Mouse (Mus musculus) thymus, postnatal 36 days (tissue): ENCODE data around the gene Emsy.

Experiments
- DNase-seq, 2 experiments: peaks; one replicate each; pipeline ENCODE4 v3.0.0; 2022; ENCODE audit warnings: mixed read lengths in 2 of 2

Gene Emsy

DNA sequence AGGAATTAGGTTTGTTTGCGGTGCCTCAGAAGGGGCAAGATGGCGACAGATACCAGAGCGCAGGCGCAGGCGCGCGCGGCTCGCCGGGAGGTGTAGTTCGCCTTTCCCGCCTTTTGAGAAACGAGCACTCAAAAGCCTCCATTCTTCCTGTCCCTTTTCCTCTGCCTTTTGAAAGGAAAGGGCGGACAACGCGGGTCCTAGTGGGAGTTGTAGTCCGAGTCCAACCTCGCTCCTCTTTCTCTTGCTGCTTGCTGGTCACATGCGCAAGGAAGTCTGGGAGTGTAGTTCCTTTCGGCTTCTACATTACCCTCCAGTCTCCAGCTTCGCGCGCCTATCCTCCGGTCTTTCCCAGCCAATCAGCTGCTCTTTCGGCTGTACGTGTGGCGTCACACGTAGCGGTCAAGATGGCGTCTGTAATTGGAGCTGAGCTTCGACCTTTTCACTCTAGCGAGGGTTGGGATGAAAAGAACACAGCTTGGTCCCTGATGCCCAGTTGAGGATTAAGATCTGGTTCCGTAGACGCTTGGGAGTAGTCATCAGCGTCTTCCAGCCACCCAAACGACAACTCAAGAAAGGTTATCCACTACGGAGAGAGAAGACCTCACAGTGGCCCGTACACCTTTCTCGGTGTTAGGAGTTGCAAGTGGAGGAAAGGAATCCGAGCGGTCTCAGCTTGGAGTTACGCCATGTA is at the start of gene Emsy:
TSS of gene Emsy (minus strand) at position 253 of the 691 bp plus-strand sequence.
- peak; percentile 88 to 91 for DNase-seq

DNA sequence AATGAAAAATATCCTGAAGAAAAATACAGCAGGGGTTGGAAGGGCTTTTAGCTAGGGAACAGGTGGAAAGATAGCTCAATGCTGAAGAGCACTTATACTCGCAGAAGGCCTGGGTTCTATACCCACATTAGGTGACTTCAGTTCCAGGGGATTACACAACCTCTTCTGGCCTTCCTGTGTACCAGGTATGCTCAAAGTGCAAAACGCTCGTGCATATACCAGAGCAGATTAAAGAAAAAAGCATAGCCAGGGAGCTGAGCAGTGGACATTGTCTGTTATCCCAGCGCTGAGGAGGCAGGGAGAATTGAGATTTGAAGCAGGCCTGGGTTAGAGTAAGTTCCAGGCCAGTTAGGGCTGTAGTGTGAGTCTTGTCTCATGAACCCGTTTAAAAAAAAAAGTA is 47.7 kb upstream of the Emsy start:
- no peak for DNase-seq

DNA sequence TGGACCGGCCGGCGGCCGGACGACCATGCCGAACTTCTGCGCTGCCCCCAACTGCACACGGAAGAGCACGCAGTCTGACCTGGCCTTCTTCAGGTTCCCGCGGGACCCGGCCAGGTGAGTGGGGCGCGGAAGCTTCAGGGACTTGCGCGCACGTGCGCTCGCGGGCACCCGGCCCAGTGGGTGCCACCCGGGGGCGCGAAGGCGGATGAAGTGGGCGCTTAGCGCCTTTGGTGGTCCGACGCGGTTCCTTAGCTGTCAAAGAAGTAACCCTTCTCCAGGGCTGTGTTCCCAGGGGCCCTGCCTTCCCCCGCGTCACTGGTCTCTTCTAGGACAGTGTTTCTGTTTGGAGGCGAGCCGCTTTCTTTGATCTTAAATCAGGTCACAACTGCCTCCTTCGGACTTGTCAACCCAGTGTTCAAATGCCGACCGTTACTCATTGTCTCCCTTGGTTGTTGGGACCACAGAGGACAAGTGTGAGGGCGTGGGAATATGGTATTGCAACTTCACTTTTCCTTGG is 46.8 kb upstream of the Emsy start:
- peak; percentile 56 to 74 for DNase-seq

DNA sequence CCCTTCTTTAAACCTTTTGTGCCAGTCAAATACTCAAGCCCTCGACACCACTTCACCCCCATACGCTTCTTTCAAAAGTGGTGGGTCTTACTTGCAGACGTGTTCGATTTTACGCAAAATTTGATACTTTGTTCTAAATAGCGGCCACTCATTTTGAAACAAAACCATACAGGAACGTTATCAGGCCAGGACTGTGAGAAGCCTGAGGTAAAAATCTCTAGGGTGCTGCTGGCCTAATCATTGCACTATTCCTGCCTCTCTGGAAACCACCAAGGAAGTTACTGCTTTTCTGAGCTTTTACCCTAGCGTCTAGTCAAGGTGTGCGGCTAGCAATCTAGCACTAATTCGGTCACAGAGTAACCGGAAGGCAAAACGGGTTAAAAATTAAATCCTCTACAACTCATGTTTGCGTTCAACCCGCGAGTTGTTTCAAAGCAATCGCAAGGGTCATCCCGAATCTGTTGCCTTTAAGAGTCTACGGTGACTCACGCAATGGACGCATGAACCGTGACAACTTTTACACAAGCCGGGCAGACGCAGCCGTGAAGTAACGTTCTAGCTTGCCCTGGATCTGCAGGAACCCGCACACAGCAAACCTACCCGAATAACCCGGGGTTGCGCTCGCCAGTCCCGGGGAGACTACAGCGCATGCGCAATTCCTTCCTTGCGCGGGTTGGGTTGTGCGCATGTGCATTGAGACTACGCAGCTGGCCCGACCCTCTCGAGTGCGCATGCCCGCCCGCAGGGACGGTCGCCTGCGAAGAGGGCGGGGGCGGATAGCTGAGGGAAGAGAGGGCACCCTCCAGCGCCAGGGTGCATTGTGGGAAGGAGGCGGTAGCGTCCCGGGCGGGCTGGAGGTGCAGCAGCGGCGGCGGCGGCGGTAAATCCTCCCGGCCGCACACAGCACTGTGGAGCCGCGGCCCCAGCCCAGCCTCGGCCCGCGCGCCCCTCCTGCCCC is 46.0 kb upstream of the Emsy start, which contains the start of gene Thap12:
TSS of gene Thap12 (plus strand) at position 821 of the 958 bp plus-strand sequence.
- DNase-seq, result peak; percentile 99 to 100

DNA sequence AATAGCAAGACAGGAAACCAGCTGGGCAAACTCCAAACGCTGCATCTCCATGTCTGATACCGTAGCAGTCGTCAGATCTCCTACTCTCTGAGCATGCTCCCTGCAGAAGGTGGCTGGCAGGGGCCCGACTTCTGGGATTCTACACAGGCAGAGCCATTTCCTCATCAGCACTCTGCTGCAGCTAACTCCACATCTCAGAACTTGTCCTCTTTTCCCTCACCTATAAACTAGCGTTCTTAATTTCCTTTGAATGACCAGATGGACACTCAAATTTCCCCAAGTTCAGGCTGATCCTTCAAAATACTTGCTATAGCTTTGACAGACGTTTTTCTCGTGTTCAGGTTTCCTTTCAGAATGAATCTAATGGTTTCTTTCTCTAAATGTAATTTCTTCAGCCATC is 45.2 kb upstream of the Emsy start:
- peak in 1 of 2 experiments; percentile 31 for DNase-seq

DNA sequence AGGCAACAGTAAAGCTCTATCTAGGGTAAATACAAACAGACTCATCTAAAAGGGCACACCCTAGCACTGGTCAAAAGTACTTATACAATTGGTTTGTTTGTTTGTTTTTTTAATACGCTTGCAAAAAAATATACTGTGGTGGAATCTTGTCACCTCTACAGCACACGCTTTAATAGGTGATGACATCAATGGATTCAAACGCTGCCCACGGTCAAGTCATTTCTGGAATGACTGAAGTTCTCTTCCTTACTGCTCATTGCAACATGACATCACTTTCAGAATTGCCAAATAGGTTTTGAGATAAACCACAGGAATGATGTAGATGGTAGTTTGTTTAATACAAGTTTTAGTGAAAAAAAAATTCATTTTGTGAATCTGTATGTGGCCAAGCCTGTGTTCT is 42.0 kb upstream of the Emsy start:
- no peak for DNase-seq

DNA sequence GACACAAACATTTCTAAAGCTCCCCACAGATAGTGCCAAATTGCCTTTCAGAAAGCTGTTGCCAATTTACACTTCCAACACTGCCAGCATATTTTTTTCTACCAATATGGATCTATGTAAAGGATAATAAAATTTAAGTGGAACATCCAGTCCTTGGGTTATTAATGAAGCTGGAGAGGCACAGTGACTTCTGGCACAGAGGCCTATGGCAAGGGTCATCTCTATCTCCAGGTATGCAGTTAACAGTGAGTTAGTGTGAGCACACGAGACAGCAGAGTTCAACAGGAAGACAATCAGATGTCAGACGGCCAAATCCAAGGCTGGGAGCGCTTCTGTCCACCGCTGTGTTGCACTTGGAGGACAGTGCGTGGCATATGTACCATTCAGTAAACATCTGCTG is 41.5 kb upstream of the Emsy start:
- DNase-seq, result no peak

DNA sequence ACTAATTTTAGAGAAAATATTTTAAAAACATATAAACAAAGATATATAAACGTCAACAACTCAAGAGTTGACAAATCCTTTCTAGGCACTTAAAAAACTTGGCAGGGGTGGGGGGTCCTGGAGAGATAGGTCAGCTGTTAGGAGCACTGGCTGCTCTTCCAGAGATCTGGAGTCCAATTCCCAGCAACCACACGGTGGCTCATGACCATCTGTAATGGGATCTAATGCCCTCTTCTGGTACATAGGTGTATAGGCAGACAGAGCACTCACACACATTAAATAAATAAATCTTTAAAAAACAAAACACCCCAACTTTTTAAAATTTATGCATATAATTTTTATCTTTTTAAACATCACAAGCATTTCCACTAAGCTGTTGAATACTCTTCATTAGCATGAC is 40.9 kb upstream of the Emsy start:
- no peak for DNase-seq

DNA sequence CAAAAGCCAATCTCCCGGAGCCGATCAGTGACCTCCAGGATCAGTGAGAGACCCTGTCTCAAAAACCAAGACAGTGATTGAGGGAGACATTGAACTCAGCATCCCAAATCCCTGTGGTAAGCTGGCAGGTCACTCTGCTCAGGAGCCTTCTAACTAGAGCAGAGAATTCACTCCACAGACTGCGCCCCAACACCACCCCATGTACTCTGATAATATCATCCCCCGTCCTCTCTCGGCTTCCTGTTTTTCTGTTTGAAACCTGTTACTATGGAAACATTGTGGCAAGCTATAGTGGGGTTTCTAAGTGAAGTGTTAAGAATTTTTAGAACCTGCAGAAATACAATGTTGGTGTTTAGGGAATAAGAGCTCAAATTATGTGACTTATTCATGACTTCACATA is 37.5 kb upstream of the Emsy start:
- peak; percentile 64 to 75 for DNase-seq

DNA sequence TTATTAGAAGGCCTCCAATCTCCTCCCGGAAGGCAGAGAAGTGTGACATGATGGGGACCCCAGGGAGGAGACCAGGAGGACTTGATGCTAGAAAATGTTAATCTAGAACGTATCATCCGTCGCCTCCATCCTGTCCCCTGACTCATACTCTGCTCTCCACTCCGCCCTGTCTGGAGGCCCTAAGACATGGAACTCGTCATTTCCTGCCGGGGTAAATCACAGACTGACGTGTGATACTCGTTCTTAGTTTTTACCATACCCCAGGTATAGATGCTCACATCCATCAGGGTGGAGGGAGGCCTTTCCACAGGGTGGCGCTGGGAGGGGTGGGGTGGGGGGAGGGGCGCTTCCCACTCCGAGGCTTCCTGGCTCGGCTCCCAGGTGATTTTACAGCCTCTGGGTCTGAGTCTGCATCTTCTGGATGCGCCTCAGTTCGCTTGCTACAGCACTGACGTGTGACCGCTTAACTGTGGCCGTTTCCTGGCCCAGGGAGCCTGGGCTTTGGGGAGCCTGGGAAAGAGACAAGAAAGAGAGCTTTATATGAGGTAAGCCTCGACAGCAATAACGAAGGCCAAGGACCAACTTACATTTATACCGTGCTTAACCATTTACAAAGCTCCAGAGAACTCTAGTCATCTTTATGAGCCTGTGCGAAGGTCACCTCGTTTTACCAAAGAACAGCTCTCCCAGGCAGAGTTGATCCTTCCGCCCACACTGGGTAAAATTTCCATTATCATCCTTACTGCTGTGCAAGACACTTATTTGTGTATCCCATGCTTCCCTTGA is 36.4 kb upstream of the Emsy start:
- DNase-seq, result peak in 1 of 2 experiments; percentile 27

DNA sequence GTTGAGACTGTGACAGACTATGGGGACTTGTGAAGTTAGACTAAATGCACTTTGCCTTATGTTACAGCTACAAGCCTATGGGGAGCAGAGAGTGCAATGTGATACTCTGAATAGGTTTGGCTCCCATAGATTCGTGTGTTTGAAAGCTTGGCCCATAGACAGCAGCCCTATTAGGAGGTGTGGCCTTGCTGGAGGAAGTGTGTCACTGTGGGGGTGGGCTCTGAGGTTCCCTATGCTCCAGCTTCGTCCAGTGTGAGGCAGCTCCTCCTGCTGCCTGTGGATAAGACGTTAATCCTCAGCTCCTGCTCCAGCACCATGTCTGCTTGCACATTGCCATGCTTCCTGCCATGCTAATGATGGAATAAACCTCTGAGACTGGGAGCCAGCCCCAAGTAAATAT is 34.2 kb upstream of the Emsy start:
- peak in 1 of 2 experiments; percentile 20 for DNase-seq

DNA sequence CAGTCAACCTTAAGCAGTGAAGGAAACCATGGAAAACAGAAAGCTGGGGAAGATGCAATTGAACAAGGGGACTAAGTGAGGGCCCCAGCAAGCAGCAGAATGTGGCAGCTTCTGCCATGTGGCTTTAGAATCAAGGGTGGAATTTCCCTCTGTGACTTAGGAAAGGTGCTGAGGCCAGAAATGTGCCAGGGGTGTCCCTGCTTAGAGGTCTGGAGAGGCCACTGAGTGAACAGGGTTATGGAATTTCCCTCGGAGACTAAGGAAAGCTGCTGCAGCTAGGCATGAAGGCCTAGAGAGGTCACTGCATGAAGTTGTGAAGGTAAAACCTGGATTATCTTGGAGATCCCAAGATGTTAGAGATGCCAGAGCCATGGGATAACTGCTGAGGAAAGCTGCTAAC is 33.5 kb upstream of the Emsy start:
- no peak for DNase-seq

DNA sequence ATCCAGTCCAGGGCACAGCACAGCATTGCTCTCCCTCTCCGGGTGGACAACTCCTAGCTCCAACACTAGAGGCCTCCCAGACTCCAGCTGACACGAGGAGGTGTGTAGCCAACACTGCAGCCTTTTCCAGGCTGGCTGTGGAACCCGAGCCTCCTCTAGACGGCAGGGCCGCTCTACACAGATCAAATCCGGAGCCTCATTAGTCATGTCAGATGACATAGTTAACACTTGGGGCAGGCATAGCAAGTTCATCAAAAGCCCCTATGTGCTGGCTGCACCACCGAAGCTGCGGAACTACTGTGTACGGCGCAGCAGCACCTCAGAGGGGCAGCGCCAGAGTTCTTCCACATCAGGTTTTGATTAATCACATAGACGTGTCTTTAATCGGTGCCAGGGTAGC is 29.3 kb upstream of the Emsy start:
- no peak for DNase-seq

DNA sequence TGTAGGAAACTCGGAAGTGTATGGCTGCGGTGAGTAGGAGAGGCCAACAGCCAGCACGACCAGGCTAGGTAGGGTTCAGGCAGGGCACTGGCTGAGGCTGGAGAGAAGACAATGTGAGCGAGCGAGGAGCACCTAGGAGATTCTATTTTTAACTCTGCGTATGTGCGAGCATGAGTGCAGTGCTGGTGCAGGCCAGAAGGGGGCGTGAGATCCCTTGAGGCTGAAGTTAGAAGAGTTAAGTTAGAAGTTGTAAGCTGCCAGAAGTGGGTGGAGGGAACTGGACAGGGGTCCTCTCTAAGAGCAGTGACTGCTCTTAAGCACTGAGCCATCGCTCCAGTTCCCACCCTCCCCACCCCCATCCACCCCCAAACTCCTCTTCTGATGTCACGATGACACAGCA is 26.2 kb upstream of the Emsy start:
- no peak for DNase-seq

DNA sequence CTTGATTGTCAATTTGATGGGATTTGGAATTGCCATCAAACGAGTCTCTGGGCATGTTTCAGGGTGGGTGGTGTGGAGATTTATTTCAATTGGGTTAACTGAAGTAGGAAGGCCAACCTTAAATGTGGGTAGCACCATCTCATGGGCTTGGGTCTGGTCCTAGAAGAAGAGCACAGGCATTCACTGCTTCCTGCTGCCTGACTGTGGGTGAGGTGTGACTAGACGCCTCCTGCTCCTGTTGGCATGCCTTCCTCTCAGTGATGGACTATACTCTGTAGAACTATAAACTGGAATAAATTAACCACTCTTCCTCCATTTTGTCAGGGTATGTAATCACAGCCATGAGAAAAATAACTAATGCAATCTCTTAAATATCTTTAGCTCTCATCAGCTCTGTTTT is 24.1 kb upstream of the Emsy start:
- DNase-seq, result no peak

DNA sequence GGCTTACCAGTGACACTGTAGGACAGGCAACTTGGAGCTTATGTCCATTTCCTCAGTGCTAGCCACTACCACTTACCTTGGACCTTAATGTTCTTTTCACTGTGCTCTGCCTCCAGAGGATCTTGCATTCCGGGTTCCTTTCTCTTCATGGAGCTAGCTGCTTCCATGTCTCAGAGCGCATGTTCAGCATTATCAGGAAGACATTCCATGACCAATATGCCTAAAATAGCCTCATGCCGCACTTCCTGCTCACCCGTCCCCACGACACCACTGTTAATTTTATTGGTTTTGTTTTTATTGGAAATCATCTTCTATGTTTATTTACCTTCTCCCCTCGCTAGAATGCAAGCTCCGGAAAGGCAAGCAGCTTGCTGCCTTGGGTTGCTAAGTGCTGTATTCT is 21.9 kb upstream of the Emsy start:
- no peak for DNase-seq

DNA sequence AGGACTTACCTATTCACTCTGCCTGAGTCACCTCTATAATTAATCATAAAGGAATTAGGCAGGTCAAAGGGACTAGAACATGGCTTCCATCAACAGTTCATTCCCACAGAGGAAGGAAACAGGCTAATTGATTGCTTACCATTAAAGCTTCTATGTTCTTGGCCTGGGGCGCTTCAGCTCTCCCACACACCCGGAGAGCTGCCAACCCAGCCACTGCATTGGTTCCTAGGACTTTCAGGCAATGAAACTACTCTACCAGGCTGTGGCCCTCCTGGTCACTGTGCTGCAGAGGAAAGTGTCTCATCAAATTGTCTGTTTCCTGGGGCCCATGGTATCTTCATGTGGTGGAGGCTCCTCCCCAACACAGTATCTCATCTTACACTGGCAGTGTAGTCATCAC is 20.9 kb upstream of the Emsy start:
- DNase-seq, result no peak

DNA sequence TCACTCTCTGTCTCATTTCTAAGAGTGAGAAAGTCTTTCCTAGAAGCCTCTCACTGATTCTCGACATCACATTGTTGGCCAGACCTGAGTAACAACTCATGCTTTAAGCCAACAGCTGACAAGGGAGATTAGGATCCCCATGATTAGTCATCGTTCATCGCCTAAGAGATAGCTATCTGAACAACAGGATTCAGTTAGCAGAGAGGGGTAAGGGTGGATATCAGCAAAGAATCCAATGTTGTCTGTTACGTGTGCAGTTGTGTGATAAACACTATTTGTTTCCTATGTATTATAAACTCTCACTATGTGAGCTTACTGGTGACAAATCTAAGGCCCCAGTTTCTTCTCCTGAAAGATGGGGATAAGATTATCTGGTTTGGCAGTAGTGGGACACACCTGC is 17.8 kb upstream of the Emsy start:
- DNase-seq, result no peak

DNA sequence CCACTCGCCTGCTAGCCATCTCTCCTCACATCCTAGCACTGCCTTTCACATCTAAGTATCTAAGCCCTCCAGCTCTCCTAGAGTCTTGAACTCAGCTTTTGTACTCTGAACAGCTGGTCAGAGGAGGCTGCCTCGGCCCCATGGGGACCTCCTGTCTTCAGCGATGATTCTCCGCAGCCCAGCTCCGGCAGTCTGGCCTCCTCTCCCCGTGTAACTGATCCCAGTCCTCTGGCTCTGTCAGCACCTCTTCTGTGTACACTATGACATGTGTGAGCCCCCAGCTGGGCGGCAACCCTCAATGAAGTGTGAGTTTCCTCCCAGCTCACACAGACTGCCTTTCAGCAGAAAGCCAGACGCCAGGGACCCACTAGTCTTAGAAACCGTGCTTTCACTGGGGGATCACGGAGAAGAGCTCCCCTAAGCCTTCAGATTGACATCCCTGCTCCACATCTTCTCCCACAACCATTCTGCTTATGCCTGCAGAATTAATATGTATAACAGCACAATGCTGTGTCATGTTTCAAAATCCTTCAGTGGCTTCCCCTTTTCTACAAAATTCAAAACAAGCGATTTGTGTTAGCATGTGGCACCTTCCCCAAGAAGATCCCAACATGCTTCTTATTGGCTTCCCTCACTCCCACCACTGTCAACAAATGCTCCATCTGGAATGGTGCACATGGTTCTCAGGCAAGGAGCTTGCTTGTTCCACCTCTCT is 15.8 kb upstream of the Emsy start:
- no peak for DNase-seq

DNA sequence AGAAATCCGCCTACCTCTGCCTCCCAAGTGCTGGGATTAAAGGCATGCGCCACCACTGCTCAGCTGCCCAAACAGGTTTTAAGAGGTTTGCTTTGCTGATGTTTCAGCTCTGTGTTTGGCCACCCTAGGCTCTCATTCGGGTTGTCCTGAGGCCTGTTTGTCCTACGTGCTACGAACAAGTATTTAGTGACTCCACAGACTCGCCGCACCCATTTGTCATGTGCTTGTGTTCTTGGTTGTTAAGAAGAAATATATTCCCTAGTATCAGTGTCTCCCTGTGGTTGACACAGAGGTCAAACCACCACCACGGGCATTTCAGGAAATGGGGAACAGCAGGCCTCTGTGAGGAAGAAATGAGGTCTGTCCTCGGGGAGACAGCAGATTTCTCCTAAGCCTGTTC is 14.8 kb upstream of the Emsy start:
- no peak for DNase-seq

DNA sequence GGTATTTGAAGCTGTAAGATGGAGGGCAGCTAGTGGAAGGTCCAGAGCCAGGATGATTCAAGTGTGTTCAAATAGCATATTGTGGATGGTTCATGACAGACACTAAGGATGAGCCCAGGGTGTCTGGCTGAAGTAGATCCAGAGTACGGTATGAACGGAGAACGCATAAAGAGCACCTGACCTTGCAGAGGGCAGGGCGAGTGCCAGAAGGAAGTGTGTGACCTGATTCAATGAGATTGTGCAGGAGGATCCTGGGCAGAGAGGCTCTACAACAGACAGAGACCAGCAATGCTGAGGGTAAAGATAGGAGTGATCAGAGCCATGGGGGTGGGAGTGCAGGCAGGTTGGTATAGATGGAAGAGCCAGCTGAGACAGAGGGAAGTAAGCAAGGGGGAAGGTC is 14.2 kb upstream of the Emsy start:
- no peak for DNase-seq
